ENCODE assay signal across 7 mouse cellular contexts in genomic region chr11:106486042-106486865, GRCm38 (mm10). TPM values are rescaled to one million over a fixed set of nuclear protein-coding genes. Genes with fewer than 3 reads are reported as not detected.
DNase-seq lines count a peak whose midpoint lies in the region; ATAC-seq and TF ChIP-seq lines count a peak whose summit lies in the region.

No protein-coding gene starts in this region.

- ATAC-seq in megakaryocyte, adult 5-6 weeks (ENCODE audit: poor library complexity, severe bottlenecking) = no peak
- no peak for ATAC-seq in limb, embryonic 14.5 days (ENCODE audit: low FRiP score, low read depth)
- no peak for ATAC-seq in stomach, embryonic 16.5 days (ENCODE audit: insufficient read depth, low FRiP score)

- no peak overlapping the region for H3K27ac ChIP-seq in forebrain, embryonic 10.5 days
- H3K27ac ChIP-seq in limb, embryonic 14.5 days (replicated peaks; ENCODE audit: low read depth, low read length) = no peak overlapping the region
- H3K27ac ChIP-seq in stomach, embryonic 16.5 days (ENCODE audit: low read length) = 0 out of 2 replicates have a peak overlapping the region, but pooled peaks have one; percentile 8

- no peak for DNase-seq in forebrain, embryonic 10.5 days (ENCODE audit: extremely low spot score, low spot score)
- no peak for DNase-seq in limb, embryonic 14.5 days (ENCODE audit: low spot score)
- no peak for DNase-seq in spleen, postnatal 36 days (ENCODE audit: low spot score in 2 of 2)
- DNase-seq in Muller cell, postnatal 12 days (ENCODE audit: inconsistent ontology term) = no peak

- TF ChIP-seq POLR2A in limb, embryonic 14.5 days (IDR thresholded peaks at IDR 0.05; ENCODE audit: borderline replicate concordance, extremely low read depth, insufficient read depth, insufficient read length) = no peak

- H3K4me3 ChIP-seq in megakaryocyte, embryonic 14.5 days (replicated peaks) = peak overlapping the region; percentile 94
- H3K4me3 ChIP-seq in forebrain, embryonic 10.5 days = peak overlapping the region; percentile 96
- peak overlapping the region; percentile 98 for H3K4me3 ChIP-seq in limb, embryonic 14.5 days (replicated peaks; ENCODE audit: low read length)
- peak overlapping the region; percentile 94 for H3K4me3 ChIP-seq in stomach, embryonic 16.5 days (replicated peaks; ENCODE audit: low read length)

- WGBS in forebrain, embryonic 10.5 days = 66% methylated on average over 16 of the region's 16 CpGs
- WGBS in limb, embryonic 14.5 days = 20% methylated on average over 16 of the region's 16 CpGs
- 20% methylated on average over 16 of the region's 16 CpGs for WGBS in stomach, embryonic 16.5 days

- no peaks in the 10 kb centered on the region for H3K9me3 ChIP-seq in megakaryocyte, embryonic 14.5 days
- H3K9me3 ChIP-seq in forebrain, embryonic 10.5 days = no peaks in the 10 kb centered on the region
- H3K9me3 ChIP-seq in limb, embryonic 14.5 days (ENCODE audit: control insufficient read depth, low read length) = no peaks in the 10 kb centered on the region
- H3K9me3 ChIP-seq in stomach, embryonic 16.5 days (replicated peaks; ENCODE audit: control insufficient read depth, low read length) = no peaks in the 10 kb centered on the region

- no peaks in the 10 kb centered on the region for H3K27me3 ChIP-seq in megakaryocyte, embryonic 14.5 days (replicated peaks)
- no peaks in the 10 kb centered on the region for H3K27me3 ChIP-seq in forebrain, embryonic 10.5 days (ENCODE audit: poor library complexity, severe bottlenecking)
- H3K27me3 ChIP-seq in limb, embryonic 14.5 days (ENCODE audit: control insufficient read depth, insufficient read depth, low read length) = no peaks in the 10 kb centered on the region
- H3K27me3 ChIP-seq in stomach, embryonic 16.5 days (ENCODE audit: control insufficient read depth, insufficient read depth, low read length) = no peaks in the 10 kb centered on the region

- H3K36me3 ChIP-seq in megakaryocyte, embryonic 14.5 days (replicated peaks; ENCODE audit: low read length) = peaks cover 4% of the 10 kb centered on the region
- H3K36me3 ChIP-seq in forebrain, embryonic 10.5 days (replicated peaks) = no peaks in the 10 kb centered on the region
- H3K36me3 ChIP-seq in limb, embryonic 14.5 days (ENCODE audit: control insufficient read depth, insufficient read depth, low read length) = no peaks in the 10 kb centered on the region
- H3K36me3 ChIP-seq in stomach, embryonic 16.5 days (ENCODE audit: control insufficient read depth, insufficient read depth, low read length) = no peaks in the 10 kb centered on the region

- H3K4me2 ChIP-seq in limb, embryonic 14.5 days (replicated peaks; ENCODE audit: low read depth, low read length, severe bottlenecking) = peak overlapping the region; percentile 67
- peak overlapping the region; percentile 60 for H3K4me2 ChIP-seq in stomach, embryonic 16.5 days (ENCODE audit: low read depth, low read length)

- H3K4me1 ChIP-seq in megakaryocyte, embryonic 14.5 days = peaks cover 60% of the 10 kb centered on the region
- H3K4me1 ChIP-seq in forebrain, embryonic 10.5 days = peaks cover 28% of the 10 kb centered on the region
- peaks cover 15% of the 10 kb centered on the region for H3K4me1 ChIP-seq in limb, embryonic 14.5 days (ENCODE audit: control insufficient read depth, insufficient read depth, low read length)
- H3K4me1 ChIP-seq in stomach, embryonic 16.5 days (ENCODE audit: control insufficient read depth, insufficient read depth, low read length) = peaks cover 12% of the 10 kb centered on the region

- no peak overlapping the region for H3K9ac ChIP-seq in limb, embryonic 14.5 days (ENCODE audit: low read depth, low read length, severe bottlenecking)
- H3K9ac ChIP-seq in stomach, embryonic 16.5 days (ENCODE audit: low read length) = peak overlapping the region; percentile 93

RNA-seq across cellular contexts. Expression of gene Ern1, which starts 1.4 kb away (rescaled TPM):
- 0.86 and 3.0 TPM in 2 replicates for polyA plus RNA-seq in megakaryocyte, embryonic 14.5 days (2012; ENCODE audit: insufficient read depth, low replicate concordance)
- 37.9 and 43.1 TPM in 2 replicates for total RNA-seq in megakaryocyte, adult 5-6 weeks (2015)
- 28.8 and 35.0 TPM in 2 replicates for total RNA-seq in megakaryocyte, adult 5-6 weeks (2017)
- 4.6 and 5.3 TPM in 2 replicates for polyA plus RNA-seq in forebrain, embryonic 10.5 days (2016; fragmentation: Nextera tagmentation; extraction: Ambion mirVana)
- polyA plus RNA-seq in limb, embryonic 14.5 days (2012; rRNA removed) = 12.5 and 15.1 TPM in 2 replicates
- 6.4 and 7.8 TPM in 2 replicates for polyA plus RNA-seq in limb, embryonic 14.5 days (2014; fragmentation: Nextera tagmentation; extraction: Ambion mirVana)
- polyA plus RNA-seq in stomach, embryonic 16.5 days (2015; fragmentation: Nextera tagmentation; extraction: Ambion mirVana) = 6.3 and 9.4 TPM in 2 replicates
